Mouse (Mus musculus): Measurements from ENCODE around the gene Dusp18.
A peak's percentile ranks its signal among the peaks of the same experiment; 100 is the strongest.
"Not testable (repeated sequence)": the region's sequence is repeated elsewhere in the genome, so short reads cannot be mapped to it uniquely, and the experiment has no call there.

Dusp18 gene

GRCm38 (mm10) chr11:3893970-3894369 is 1.1 kb upstream of the Dusp18 start:
- no peak for DNase-seq (ENCODE audit: low spot score in 2 of 2)

- no peak for DNase-seq (ENCODE audit: low spot score in 2 of 2)
Measured at GRCm38 (mm10) chr11:3895458-3895857, 418 bp downstream of the Dusp18 start.

GRCm38 (mm10) chr11:3895933-3896332 is 893 bp downstream of the Dusp18 start:
- DNase-seq (ENCODE audit: low spot score in 2 of 2) = no peak

- no peak for DNase-seq (ENCODE audit: low spot score in 2 of 2)
Measured at GRCm38 (mm10) chr11:3900296-3900695, 5.3 kb downstream of the Dusp18 start.

GRCm38 (mm10) chr11:3902516-3902915 is 7.5 kb downstream of the Dusp18 start:
- no peak for DNase-seq (ENCODE audit: low spot score in 2 of 2)

- peak in 1 of 2 experiments; percentile 71 for DNase-seq (ENCODE audit: low spot score in 2 of 2)
Measured at GRCm38 (mm10) chr11:3903046-3903445, 8.0 kb downstream of the Dusp18 start.

GRCm38 (mm10) chr11:3904673-3905072 is 9.6 kb downstream of the Dusp18 start:
- no peak for DNase-seq (ENCODE audit: low spot score in 2 of 2)

- DNase-seq (ENCODE audit: low spot score in 2 of 2) = no peak
Measured at GRCm38 (mm10) chr11:3905446-3905845, 10.4 kb downstream of the Dusp18 start.

GRCm38 (mm10) chr11:3909236-3909635 is 14.2 kb downstream of the Dusp18 start:
- DNase-seq (ENCODE audit: low spot score in 2 of 2) = no peak

- DNase-seq (ENCODE audit: low spot score in 2 of 2) = no peak
Measured at GRCm38 (mm10) chr11:3910513-3911310, 15.7 kb downstream of the Dusp18 start.

- DNase-seq (ENCODE audit: low spot score in 2 of 2) = not testable (repeated sequence)
Measured at GRCm38 (mm10) chr11:3911440-3911839, 16.4 kb downstream of the Dusp18 start.

- no peak for DNase-seq (ENCODE audit: low spot score in 2 of 2)
Measured at GRCm38 (mm10) chr11:3912100-3912874, 17.2 kb downstream of the Dusp18 start.

- DNase-seq (ENCODE audit: low spot score in 2 of 2) = peak in 1 of 2 experiments; percentile 29
Measured at GRCm38 (mm10) chr11:3912875-3913271, 17.8 kb downstream of the Dusp18 start.

GRCm38 (mm10) chr11:3913316-3914108 is 18.5 kb downstream of the Dusp18 start:
- peak; percentile 85 to 89 for DNase-seq (ENCODE audit: low spot score in 2 of 2)

- peak; percentile 60 to 86 for DNase-seq (ENCODE audit: low spot score in 2 of 2)
Measured at GRCm38 (mm10) chr11:3914109-3914840, 19.2 kb downstream of the Dusp18 start, which contains the start of gene Slc35e4. TSS of gene Slc35e4 (minus strand) at chr11:3914664.

- no peak for DNase-seq (ENCODE audit: low spot score in 2 of 2)
Measured at GRCm38 (mm10) chr11:3918738-3919137, 23.7 kb downstream of the Dusp18 start.

- no peak for DNase-seq (ENCODE audit: low spot score in 2 of 2)
Measured at GRCm38 (mm10) chr11:3920476-3920875, 25.4 kb downstream of the Dusp18 start.

GRCm38 (mm10) chr11:3921281-3921850 is 26.3 kb downstream of the Dusp18 start:
- DNase-seq (ENCODE audit: low spot score in 2 of 2) = no peak

GRCm38 (mm10) chr11:3922115-3922514 is 27.1 kb downstream of the Dusp18 start:
- no peak for DNase-seq (ENCODE audit: low spot score in 2 of 2)

- no peak for DNase-seq (ENCODE audit: low spot score in 2 of 2)
Measured at GRCm38 (mm10) chr11:3922731-3923130, 27.7 kb downstream of the Dusp18 start.

GRCm38 (mm10) chr11:3925916-3926315 is 30.9 kb downstream of the Dusp18 start:
- peak in 1 of 2 experiments; percentile 58 for DNase-seq (ENCODE audit: low spot score in 2 of 2)

All from urinary bladder, postnatal 4 days (tissue).